Comparison of ENCODE assay signal across 26 mouse cellular contexts in genomic region chr12:16083176-16083575, GRCm38 (mm10).
"Had no signal": no experiment of that assay in that cellular context is flagged by ENCODE, and none has a peak within 500 bp of the region (broad histone marks: within the 10 kb centered on the region; RNA-seq: fewer than 3 reads in every experiment).

No protein-coding gene starts in this region.

- DNase-seq: gastrocnemius, postnatal 14 days; gastrocnemius, postnatal 36 days; heart, adult 11 months; heart, adult 2 months; heart, postnatal 14 days; heart, postnatal 36 days; kidney, adult 11 months; kidney, adult 2 months; kidney, adult 9 months; kidney, postnatal 14 days; kidney, postnatal 36 days; layer of hippocampus, adult 9-11 months; layer of hippocampus, postnatal 36 days; left cerebral cortex, postnatal 4 days had no signal

- H3K9ac ChIP-seq: heart, embryonic 13.5 days; heart, embryonic 15.5 days; hindbrain, embryonic 13.5 days; hindbrain, embryonic 15.5 days; kidney, embryonic 15.5 days; limb, embryonic 13.5 days; limb, embryonic 15.5 days; liver, embryonic 12.5 days had no signal

- H3K36me3 ChIP-seq: heart, embryonic 13.5 days; heart, embryonic 15.5 days; hindbrain, embryonic 13.5 days; hindbrain, embryonic 15.5 days; kidney, embryonic 15.5 days; limb, embryonic 13.5 days; limb, embryonic 15.5 days; liver, embryonic 12.5 days had no signal

- ATAC-seq: hindbrain, postnatal 0 days; intestine, embryonic 16.5 days; liver, embryonic 12.5 days had no signal

- H3K9me3 ChIP-seq: heart, embryonic 13.5 days; heart, embryonic 15.5 days; hindbrain, embryonic 13.5 days; hindbrain, embryonic 15.5 days; kidney, embryonic 15.5 days; limb, embryonic 13.5 days; limb, embryonic 15.5 days; liver, embryonic 12.5 days had no signal

- H3K4me1 ChIP-seq: heart, embryonic 15.5 days; hindbrain, embryonic 13.5 days; hindbrain, embryonic 15.5 days; kidney, embryonic 15.5 days; limb, embryonic 13.5 days; limb, embryonic 15.5 days; liver, embryonic 12.5 days had no signal

- H3K4me3 ChIP-seq: heart, adult 2 months; heart, embryonic 13.5 days; heart, embryonic 15.5 days; hindbrain, embryonic 13.5 days; hindbrain, embryonic 15.5 days; kidney, embryonic 15.5 days; limb, embryonic 13.5 days; limb, embryonic 15.5 days; liver, embryonic 12.5 days had no signal

- H3K27ac ChIP-seq: heart, adult 2 months; heart, embryonic 13.5 days; heart, embryonic 15.5 days; hindbrain, embryonic 13.5 days; hindbrain, embryonic 15.5 days; hindbrain, postnatal 0 days; kidney, embryonic 15.5 days; kidney, postnatal 0 days; limb, embryonic 13.5 days; limb, embryonic 15.5 days; liver, embryonic 12.5 days had no signal

- H3K4me2 ChIP-seq: heart, embryonic 11.5 days; heart, embryonic 13.5 days; heart, embryonic 15.5 days; hindbrain, embryonic 13.5 days; hindbrain, embryonic 15.5 days; kidney, embryonic 15.5 days; limb, embryonic 13.5 days; limb, embryonic 15.5 days; liver, embryonic 12.5 days had no signal

- H3K27me3 ChIP-seq: heart, embryonic 13.5 days; heart, embryonic 15.5 days; hindbrain, embryonic 13.5 days; hindbrain, embryonic 15.5 days; kidney, embryonic 15.5 days; limb, embryonic 13.5 days; limb, embryonic 15.5 days; liver, embryonic 12.5 days had no signal
